Mouse (Mus musculus): ENCODE measurements around the gene Fmnl3. TPM values are rescaled to one million over a fixed set of nuclear protein-coding genes. Genes with fewer than 3 reads are reported as not detected.

The Fmnl3 gene
- polyA plus RNA-seq, 1 experiment from 2014 or later = 14.3 TPM

DNA sequence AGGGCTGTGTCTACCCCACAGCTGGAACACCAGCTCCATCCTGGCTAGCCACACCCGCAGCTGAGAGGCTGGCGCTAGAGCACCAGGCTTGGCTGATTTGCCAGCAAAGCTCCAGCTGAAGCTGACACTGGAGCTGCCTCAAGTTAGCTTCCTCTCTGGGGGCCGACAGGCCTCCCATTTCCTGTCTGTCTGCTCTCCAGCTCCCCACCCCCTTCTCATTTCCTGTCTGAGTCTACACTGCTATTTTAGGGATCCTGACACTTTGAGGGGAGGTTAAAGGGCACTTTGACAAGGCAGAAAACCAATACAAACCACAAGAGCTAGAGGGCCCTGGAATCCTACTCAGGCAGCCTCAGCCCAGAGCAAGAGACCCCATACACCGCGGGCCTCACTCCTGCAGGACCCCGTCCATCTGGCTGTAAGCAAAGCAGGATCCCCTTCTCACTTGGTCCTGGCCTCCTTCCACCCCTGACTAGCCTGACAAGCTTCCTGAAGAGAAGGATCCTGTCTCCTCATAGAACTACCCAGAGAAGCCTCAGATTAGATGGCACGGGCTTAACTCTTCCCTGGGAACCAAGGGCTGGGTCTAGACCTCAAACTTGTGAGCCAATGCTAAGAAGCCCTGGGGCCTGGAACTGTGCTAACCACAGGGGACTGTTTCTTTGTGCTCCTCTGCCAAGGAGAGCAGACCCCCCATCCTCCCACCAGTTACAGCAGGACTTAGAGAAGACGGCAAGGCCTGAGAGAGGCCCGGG, 37.2 kb downstream of the Fmnl3 start:
- Histone ChIP-seq H3K4me1 (peaks cover 63% of the 10 kb centered on the region), H3K4me3 (no peak overlapping the region), H3K27ac (peak overlapping the region; percentile 84), H3K36me3 (replicated peaks) (peaks cover 29% of the 10 kb centered on the region), H3K27me3 (ENCODE audit: poor library complexity, severe bottlenecking) (no peaks in the 10 kb centered on the region), H3K9me3 (no peaks in the 10 kb centered on the region)
- whole genome bisulfite sequencing = 54% methylated on average over 9 of the region's 9 CpGs
- DNase-seq (ENCODE audit: extremely low spot score, low spot score) = peak; percentile 59

DNA sequence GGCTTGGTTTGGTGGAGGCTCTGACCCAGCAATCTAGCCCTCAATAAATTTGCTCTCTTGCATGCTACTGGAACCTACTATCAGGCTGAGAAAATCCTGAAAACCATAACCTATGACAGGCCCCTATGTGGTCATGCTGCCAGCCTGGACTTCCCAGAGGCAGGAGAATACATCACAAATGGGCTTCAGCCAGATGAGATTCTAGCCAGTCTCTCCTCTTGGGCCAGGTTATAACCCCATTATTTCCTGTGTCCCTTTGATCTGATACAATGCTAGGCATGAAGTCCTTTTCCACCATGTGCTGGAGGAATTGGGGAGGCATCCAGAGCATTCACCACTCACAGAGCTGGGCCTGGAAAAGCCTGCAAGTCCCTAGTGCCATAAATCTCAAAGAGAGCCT, 38.2 kb downstream of the Fmnl3 start:
- Histone ChIP-seq H3K27me3 (ENCODE audit: poor library complexity, severe bottlenecking) (no peaks in the 10 kb centered on the region), H3K27ac (peak overlapping the region; percentile 84), H3K9me3 (no peaks in the 10 kb centered on the region), H3K4me3 (no peak overlapping the region), H3K36me3 (replicated peaks) (peaks cover 39% of the 10 kb centered on the region), H3K4me1 (peaks cover 63% of the 10 kb centered on the region)
- DNase-seq (ENCODE audit: extremely low spot score, low spot score) = no peak

DNA sequence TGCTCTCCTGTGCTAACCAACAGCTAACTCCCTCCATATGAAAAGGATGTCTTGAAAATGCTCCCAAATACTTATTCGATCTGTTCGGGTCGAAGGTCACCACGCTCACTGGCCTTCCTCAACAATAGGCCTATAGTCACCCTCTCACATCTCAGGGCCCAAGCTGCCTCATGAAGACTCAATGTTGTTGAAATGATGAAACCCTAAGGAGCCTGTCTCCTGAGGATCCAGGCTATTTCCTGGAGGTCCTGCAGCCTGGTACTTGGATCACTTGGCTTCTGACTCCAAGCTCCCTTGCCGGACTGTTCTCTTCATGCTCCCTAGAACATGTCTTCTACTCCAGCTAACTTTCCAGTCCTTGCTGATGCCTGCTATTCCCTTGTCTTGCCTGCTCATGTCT, 38.9 kb downstream of the Fmnl3 start:
- H3K9me3 ChIP-seq = no peaks in the 10 kb centered on the region
- DNase-seq (ENCODE audit: extremely low spot score, low spot score) = no peak
- no peaks in the 10 kb centered on the region for H3K27me3 ChIP-seq (ENCODE audit: poor library complexity, severe bottlenecking)
- peak overlapping the region; percentile 84 for H3K27ac ChIP-seq
- H3K36me3 ChIP-seq (replicated peaks) = peaks cover 46% of the 10 kb centered on the region
- peaks cover 63% of the 10 kb centered on the region for H3K4me1 ChIP-seq
- H3K4me3 ChIP-seq = no peak overlapping the region
- 70% methylated on average over 5 of the region's 5 CpGs for WGBS

DNA sequence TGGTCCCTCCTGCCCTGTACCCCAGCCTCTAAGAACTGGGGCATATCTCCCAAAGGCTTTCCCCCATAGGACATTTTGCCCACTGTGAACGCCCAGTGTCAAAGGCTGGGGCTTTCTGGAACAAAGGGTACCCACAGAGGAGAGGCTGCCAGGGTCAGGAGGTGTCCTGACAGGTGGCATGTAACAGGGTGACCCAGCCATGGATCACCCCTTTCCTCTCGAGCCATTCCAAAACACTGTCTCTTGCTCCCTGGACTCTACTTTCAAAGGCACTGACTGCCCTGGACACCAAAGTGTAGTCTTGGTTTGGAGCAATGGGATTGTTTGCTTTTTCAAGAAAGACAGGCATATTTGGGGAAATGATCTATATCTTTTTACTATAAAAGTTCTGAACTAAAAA, 40.0 kb downstream of the Fmnl3 start:
- no peak for DNase-seq (ENCODE audit: extremely low spot score, low spot score)
- H3K27ac ChIP-seq = no peak overlapping the region
- H3K9me3 ChIP-seq = no peaks in the 10 kb centered on the region
- H3K27me3 ChIP-seq (ENCODE audit: poor library complexity, severe bottlenecking) = no peaks in the 10 kb centered on the region
- WGBS = 80% methylated on average over 2 of the region's 2 CpGs
- no peak overlapping the region for H3K4me3 ChIP-seq
- peaks cover 53% of the 10 kb centered on the region for H3K36me3 ChIP-seq (replicated peaks)
- H3K4me1 ChIP-seq = peaks cover 58% of the 10 kb centered on the region

DNA sequence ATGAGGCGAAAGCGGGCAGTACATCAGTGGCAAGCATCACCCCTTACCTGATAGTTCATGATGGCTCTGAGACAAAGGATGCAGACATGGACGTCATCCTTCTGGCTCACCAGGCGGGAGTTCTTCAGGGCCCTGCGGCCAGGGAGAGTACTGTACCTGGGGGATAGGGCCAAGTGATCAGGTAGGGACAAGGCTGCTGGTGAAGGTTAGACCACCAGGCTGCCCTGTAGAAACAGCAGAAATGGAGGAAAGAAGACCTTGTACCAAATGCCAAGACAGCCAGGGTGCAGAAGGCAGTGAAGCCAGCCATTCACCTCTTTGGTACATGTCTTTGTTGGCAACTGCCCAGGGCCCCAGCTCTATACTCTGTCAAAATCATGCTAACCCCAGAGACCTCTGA, 42.3 kb downstream of the Fmnl3 start:
- Histone ChIP-seq H3K36me3 (replicated peaks) (peaks cover 69% of the 10 kb centered on the region), H3K9me3 (no peaks in the 10 kb centered on the region), H3K27ac (no peak overlapping the region), H3K4me1 (peaks cover 40% of the 10 kb centered on the region), H3K4me3 (no peak overlapping the region), H3K27me3 (ENCODE audit: poor library complexity, severe bottlenecking) (no peaks in the 10 kb centered on the region)
- DNase-seq (ENCODE audit: extremely low spot score, low spot score) = no peak
- WGBS = 92% methylated on average over 5 of the region's 5 CpGs

DNA sequence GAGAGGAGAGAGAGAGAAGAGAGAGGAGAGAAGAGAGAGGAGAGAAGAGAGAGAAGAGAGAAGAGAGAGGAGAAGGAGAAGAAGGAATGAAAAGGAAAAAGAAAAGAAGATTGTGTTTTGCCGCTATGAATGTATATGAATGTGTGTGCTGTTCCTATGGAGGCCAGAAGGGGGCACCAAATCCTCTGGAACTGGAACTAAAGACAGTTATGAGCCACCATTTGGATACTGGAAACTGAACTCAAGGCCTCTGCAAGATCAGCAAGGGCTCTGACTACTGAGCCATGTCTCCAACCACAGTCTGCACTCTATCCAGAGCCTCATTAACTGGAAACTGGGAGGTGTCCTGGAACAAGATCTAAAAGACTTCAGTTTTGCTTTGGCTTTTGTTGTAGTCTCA, 43.3 kb downstream of the Fmnl3 start:
- peaks cover 30% of the 10 kb centered on the region for H3K4me1 ChIP-seq
- H3K9me3 ChIP-seq = no peaks in the 10 kb centered on the region
- H3K36me3 ChIP-seq (replicated peaks) = peaks cover 75% of the 10 kb centered on the region
- H3K27ac ChIP-seq = no peak overlapping the region
- no peak for DNase-seq (ENCODE audit: extremely low spot score, low spot score)
- H3K4me3 ChIP-seq = no peak overlapping the region
- WGBS = 86% methylated on average over 1 of the region's 1 CpGs
- no peaks in the 10 kb centered on the region for H3K27me3 ChIP-seq (ENCODE audit: poor library complexity, severe bottlenecking)

DNA sequence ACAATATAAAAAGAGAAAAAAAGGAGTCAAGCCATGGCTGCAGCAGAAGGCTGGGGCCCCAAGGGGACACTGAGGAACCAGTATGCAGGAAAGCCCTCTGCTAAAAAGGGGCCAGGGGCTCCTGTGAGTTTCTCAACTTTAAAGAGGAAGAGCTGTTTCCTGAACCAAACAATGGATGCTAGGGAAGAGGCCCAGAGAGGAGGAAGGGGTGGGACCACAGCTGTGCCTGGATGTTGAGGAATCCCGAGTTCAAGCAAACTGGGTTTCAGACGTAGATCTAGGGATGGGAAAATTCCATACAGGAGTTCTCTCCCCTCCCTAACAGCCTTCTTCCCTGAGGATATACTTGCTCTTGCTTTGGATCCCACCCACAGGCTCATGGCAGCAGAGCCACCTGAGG, 43.9 kb downstream of the Fmnl3 start:
- 53% methylated on average over 2 of the region's 2 CpGs for WGBS
- H3K36me3 ChIP-seq (replicated peaks) = peaks cover 80% of the 10 kb centered on the region
- H3K4me1 ChIP-seq = peaks cover 24% of the 10 kb centered on the region
- DNase-seq (ENCODE audit: extremely low spot score, low spot score) = no peak
- no peak overlapping the region for H3K27ac ChIP-seq
- no peaks in the 10 kb centered on the region for H3K27me3 ChIP-seq (ENCODE audit: poor library complexity, severe bottlenecking)
- H3K9me3 ChIP-seq = no peaks in the 10 kb centered on the region
- no peak overlapping the region for H3K4me3 ChIP-seq

DNA sequence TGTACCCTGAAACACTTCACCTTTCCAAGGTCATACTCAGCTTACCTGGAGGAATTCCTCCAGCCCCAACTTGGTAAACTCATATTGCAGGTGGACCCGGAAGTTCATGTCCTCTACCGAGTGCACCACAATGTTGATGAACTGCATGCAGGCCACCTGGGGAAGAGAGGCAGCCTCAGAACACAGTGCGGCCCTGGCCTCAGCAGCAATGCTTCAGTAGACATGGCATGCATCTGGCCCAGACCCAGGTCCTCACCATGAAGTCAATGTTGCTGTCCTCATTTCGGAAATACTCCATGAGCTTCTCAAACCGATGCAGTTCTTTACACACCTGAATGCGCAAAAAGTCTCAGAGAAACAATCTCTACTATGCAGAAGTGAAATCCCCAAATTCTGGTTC, 44.7 kb downstream of the Fmnl3 start:
- DNase-seq (ENCODE audit: extremely low spot score, low spot score) = no peak
- no peaks in the 10 kb centered on the region for H3K9me3 ChIP-seq
- peaks cover 88% of the 10 kb centered on the region for H3K36me3 ChIP-seq (replicated peaks)
- WGBS = 95% methylated on average over 6 of the region's 6 CpGs
- H3K27me3 ChIP-seq (ENCODE audit: poor library complexity, severe bottlenecking) = no peaks in the 10 kb centered on the region
- H3K4me3 ChIP-seq = no peak overlapping the region
- no peak overlapping the region for H3K27ac ChIP-seq
- peaks cover 16% of the 10 kb centered on the region for H3K4me1 ChIP-seq

DNA sequence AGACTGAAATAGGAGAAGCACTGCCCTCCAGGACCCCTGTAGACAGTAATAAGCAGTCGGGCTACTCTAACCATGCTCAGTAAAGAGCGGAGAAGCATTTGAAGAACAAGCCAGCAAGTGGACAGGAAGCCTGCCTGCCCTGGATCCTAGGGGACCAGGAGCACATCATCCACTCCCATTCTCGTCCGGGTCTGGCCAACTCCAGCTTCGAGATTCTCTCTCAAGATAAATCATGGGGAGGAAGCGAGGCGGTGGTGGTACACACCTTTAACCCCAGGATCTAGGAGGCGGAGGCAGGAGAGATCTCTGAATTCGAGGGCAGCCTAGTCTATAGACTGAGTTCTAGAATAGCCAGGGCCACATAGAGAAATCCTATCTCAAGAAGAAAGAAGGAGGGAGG, 46.1 kb downstream of the Fmnl3 start:
- peaks cover 9% of the 10 kb centered on the region; the same call in 1 of the 2 replicates for H3K4me1 ChIP-seq
- no peaks in the 10 kb centered on the region for H3K27me3 ChIP-seq (ENCODE audit: poor library complexity, severe bottlenecking)
- H3K27ac ChIP-seq = no peak overlapping the region
- H3K9me3 ChIP-seq = no peaks in the 10 kb centered on the region
- peaks cover 95% of the 10 kb centered on the region for H3K36me3 ChIP-seq (replicated peaks)
- 94% methylated on average over 9 of the region's 9 CpGs for WGBS
- H3K4me3 ChIP-seq = no peak overlapping the region
- DNase-seq (ENCODE audit: extremely low spot score, low spot score) = no peak

DNA sequence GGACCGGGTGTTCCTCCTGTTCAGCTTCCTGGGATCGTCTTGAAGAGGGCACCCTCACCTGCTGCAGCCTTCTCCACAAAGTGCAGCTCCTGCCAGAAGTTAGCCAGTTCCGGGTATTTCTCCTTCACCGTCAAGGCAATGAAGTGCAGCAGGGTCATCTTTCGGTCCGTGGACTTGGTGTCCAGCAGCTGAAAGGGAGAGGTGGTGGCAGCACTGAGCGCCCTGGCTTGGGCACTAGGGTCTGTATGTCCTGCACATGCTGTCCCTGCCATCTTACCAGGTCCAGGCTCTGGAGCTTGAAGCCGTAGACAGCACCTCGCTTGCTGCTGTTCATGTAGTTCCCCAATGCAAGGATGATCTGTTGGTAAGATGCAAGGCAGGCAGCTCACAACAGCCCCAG, 49.3 kb downstream of the Fmnl3 start:
- 88% methylated on average over 9 of the region's 9 CpGs for WGBS

DNA sequence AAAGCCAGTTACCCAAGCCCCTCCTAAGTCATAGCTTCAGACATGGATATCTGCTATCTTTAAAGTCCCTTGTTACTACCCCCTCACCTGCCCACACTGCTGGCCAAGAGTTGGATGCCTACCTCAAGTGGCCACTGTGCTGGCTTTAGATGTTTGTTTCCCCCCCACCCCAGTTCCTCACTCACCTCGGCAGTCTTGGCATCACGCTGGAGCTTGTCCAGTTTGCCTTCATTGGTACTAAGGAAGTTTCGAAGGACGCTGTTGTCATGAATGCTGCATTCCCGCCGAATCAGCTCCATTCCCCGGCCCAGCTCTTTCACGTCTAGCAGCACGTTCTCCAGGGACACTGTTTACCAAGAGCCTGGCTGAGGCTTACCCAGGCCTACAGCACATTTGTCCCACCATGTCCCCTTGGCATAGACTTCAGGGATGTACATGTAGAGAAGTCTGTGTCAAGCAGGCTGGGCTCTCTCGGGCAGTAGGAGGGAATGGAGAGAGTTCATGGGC, 50.1 kb downstream of the Fmnl3 start:
- WGBS = 92% methylated on average over 10 of the region's 10 CpGs
- H3K36me3 ChIP-seq (replicated peaks) = peaks cover 99% of the 10 kb centered on the region
- no peak for DNase-seq (ENCODE audit: extremely low spot score, low spot score)
- H3K27ac ChIP-seq = 0 out of 2 replicates have a peak overlapping the region, but pooled peaks have one; percentile 21
- no peak overlapping the region for H3K4me3 ChIP-seq
- H3K27me3 ChIP-seq (ENCODE audit: poor library complexity, severe bottlenecking) = no peaks in the 10 kb centered on the region
- 0 out of 2 replicates have a peak, but pooled peaks cover 4% of the 10 kb centered on the region for H3K4me1 ChIP-seq
- H3K9me3 ChIP-seq = no peaks in the 10 kb centered on the region

More for the DNA sequence above, 49.3 kb downstream of the Fmnl3 start:
- H3K4me1 ChIP-seq = 0 out of 2 replicates have a peak, but pooled peaks cover 4% of the 10 kb centered on the region
- H3K9me3 ChIP-seq = no peaks in the 10 kb centered on the region
- H3K27ac ChIP-seq = no peak overlapping the region
- H3K36me3 ChIP-seq (replicated peaks) = peaks cover 98% of the 10 kb centered on the region
- no peak for DNase-seq (ENCODE audit: extremely low spot score, low spot score)
- H3K27me3 ChIP-seq (ENCODE audit: poor library complexity, severe bottlenecking) = no peaks in the 10 kb centered on the region
- H3K4me3 ChIP-seq = no peak overlapping the region

DNA sequence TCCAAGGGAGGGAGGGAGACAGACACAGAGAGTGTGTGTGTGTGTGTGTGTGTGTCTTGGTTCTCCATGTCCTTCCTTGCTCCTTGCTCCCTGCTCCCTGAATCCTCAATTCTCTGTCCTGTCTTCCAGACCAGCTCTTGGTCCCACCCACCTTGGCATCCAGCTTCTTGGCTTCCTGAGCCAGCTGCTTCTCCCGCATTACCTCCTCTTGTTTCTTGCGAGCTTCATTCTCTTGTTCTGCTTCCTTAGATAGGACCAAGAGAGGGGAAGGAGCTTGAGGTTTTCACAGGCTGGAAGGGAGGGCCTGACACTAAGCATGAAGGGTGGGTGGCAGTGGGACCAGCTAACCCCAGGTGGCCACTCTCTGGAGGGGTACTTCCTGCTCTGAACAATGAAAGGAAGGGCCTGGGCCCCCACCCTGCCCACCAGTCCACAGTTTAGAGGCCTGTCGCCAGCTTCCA, 50.8 kb downstream of the Fmnl3 start:
- Histone ChIP-seq H3K36me3 (replicated peaks) (peaks cover 99% of the 10 kb centered on the region), H3K27me3 (ENCODE audit: poor library complexity, severe bottlenecking) (no peaks in the 10 kb centered on the region), H3K27ac (0 out of 2 replicates have a peak overlapping the region, but pooled peaks have one; percentile 30), H3K9me3 (no peaks in the 10 kb centered on the region), H3K4me1 (0 out of 2 replicates have a peak, but pooled peaks cover 4% of the 10 kb centered on the region), H3K4me3 (no peak overlapping the region)
- WGBS = 79% methylated on average over 3 of the region's 3 CpGs
- DNase-seq (ENCODE audit: extremely low spot score, low spot score) = no peak

DNA sequence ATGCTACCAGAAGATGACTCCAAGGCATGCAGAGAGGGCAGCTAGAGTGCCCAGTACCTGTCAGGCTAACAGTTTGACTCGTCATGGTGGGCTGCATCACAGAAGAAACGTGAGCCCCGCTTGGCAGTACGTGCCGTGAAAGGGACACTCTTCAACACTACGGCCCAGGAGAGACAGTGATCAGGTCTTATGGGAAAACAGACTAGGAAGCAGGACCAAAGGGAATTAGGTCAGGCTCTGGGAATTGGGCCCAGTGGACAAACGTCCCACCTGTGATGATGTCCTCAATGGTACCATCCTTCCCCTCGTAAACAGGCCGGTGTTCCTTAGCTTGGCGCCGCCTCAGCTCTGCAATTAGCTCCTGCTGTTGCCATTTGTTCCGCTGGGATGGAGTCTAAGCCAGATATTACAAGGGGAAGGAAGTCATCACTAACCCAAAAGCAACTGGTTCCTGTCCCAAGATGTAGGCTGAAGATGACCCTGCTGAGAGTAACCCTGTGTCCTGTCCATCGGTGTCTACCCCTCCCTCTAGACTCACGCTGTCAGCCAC, 51.3 kb downstream of the Fmnl3 start:
- H3K9me3 ChIP-seq = no peaks in the 10 kb centered on the region
- 0 out of 2 replicates have a peak, but pooled peaks cover 4% of the 10 kb centered on the region for H3K4me1 ChIP-seq
- no peaks in the 10 kb centered on the region for H3K27me3 ChIP-seq (ENCODE audit: poor library complexity, severe bottlenecking)
- WGBS = 91% methylated on average over 14 of the region's 14 CpGs
- 0 out of 2 replicates have a peak overlapping the region, but pooled peaks have one; percentile 30 for H3K27ac ChIP-seq
- H3K4me3 ChIP-seq = no peak overlapping the region
- peaks cover 100% of the 10 kb centered on the region for H3K36me3 ChIP-seq (replicated peaks)
- no peak for DNase-seq (ENCODE audit: extremely low spot score, low spot score)

Measured in forebrain, embryonic 10.5 days (tissue).